Mouse (Mus musculus): ENCODE data around the gene Lin7b. TPM values are rescaled to one million over a fixed set of nuclear protein-coding genes. Genes with fewer than 3 reads are reported as not detected.

Lin7b gene
- polyA plus RNA-seq, 1 experiment from 2014 or later: 12.5 TPM

GRCm38 (mm10) chr7:45372371-45372770 lies 2.0 kb upstream of the Lin7b start:
- H3K4me2 ChIP-seq: no peak overlapping the region
- ATAC-seq (ENCODE audit: low FRiP score): no peak
- H3K27ac ChIP-seq: no peak overlapping the region
- no peak overlapping the region for H3K9ac ChIP-seq
- H3K4me1 ChIP-seq (replicated peaks): peaks cover 31% of the 10 kb centered on the region
- 91% methylated on average over 5 of the region's 5 CpGs for WGBS
- H3K4me3 ChIP-seq: no peak overlapping the region
- peaks cover 50% of the 10 kb centered on the region for H3K36me3 ChIP-seq
- H3K27me3 ChIP-seq: peaks cover 19% of the 10 kb centered on the region
- H3K9me3 ChIP-seq: no peaks in the 10 kb centered on the region

- no peak overlapping the region for H3K27ac ChIP-seq
- peaks cover 27% of the 10 kb centered on the region for H3K36me3 ChIP-seq
- H3K4me1 ChIP-seq (replicated peaks): peaks cover 41% of the 10 kb centered on the region
- H3K27me3 ChIP-seq: peaks cover 24% of the 10 kb centered on the region
- H3K9me3 ChIP-seq: no peaks in the 10 kb centered on the region
- peak overlapping the region; percentile 90 for H3K4me2 ChIP-seq
- peak; percentile 12; the same call in 1 of the 2 replicates for ATAC-seq (ENCODE audit: low FRiP score)
- peak overlapping the region; percentile 74 for H3K9ac ChIP-seq
- 10% methylated on average over 51 of the region's 52 CpGs for WGBS
- peak overlapping the region; percentile 50 for H3K4me3 ChIP-seq
These were observed 428 bp downstream of the Lin7b start for GRCm38 (mm10) chr7:45369836-45370474.

- ATAC-seq (ENCODE audit: low FRiP score): no peak
- H3K4me1 ChIP-seq (replicated peaks): peaks cover 47% of the 10 kb centered on the region
- 71% methylated on average over 16 of the region's 16 CpGs for WGBS
- H3K9me3 ChIP-seq: no peaks in the 10 kb centered on the region
- H3K36me3 ChIP-seq: peaks cover 22% of the 10 kb centered on the region
- no peak overlapping the region; the same call in 1 of the 2 replicates for H3K4me3 ChIP-seq
- H3K9ac ChIP-seq: peak overlapping the region; percentile 74
- H3K27ac ChIP-seq: no peak overlapping the region
- peaks cover 28% of the 10 kb centered on the region for H3K27me3 ChIP-seq
- H3K4me2 ChIP-seq: peak overlapping the region; percentile 90
These were observed 1.2 kb downstream of the Lin7b start for GRCm38 (mm10) chr7:45369022-45369745.

DNA sequence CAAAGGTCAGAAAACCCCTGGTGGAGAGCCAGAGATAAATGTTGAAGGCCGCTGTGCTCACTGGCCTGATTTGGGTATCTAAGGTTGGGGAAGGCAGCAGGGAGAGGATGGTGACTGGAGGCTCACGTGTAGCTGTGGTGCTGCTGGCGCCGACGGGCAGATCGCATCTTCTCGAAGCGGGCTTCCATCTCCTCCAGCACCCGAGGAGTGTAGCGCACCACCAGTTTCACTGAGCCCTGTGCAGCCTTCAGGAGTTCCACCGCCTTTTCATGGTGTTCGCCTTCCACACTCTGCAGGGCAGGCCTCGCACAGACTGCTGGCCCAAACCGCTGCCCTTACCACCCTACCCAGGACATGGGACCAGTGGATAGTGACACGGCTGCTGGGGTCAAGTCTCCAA lies 2.2 kb downstream of the Lin7b start:
- no peak for ATAC-seq (ENCODE audit: low FRiP score)
- H3K4me1 ChIP-seq (replicated peaks): peaks cover 50% of the 10 kb centered on the region
- WGBS: 83% methylated on average over 15 of the region's 15 CpGs

DNA sequence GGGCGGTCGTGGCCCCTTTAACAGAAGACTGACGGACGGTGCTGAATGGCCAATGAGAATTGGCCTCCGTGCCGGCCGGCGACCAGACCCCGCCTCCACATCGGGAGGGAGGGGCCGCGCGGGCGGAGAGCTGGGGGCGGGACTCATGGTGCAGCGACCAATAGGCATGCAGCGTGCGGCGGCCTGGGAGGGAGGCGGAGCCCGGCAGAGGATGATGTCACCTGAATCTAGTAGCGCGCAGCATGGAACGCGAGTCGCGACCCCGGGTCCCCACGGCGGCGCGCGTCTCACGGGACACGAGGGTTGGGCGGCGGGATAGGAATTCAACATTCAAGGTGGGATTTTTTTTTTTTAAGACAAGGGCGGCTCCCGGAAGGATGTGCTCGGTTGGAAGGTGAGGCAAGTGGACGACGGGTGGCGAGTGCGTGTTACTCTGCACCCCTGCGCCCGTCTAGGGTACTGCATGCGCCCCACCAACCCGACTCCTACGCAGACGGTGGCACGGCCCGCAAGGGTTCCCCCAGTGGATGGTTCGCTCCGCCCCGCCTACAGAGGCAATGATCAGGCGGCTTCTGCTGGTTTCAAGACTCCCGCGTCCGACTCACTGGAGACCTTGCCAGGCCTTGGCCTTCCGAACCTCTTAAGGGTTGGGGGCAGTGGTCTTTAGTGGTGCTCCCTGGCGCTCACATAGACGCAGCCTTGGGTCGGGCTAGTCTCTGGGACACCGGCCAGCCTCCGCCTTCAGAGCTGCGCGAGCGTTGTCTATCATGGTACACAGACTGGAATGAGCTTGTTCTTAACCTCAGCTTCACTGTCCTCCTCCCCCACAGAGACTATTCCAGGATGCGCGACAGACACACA lies 3.1 kb downstream of the Lin7b start:
- Histone ChIP-seq H3K4me1 (replicated peaks) (peaks cover 58% of the 10 kb centered on the region), H3K36me3 (peaks cover 6% of the 10 kb centered on the region), H3K4me2 (peak overlapping the region; percentile 87), H3K4me3 (peak overlapping the region; percentile 79), H3K27me3 (peaks cover 47% of the 10 kb centered on the region), H3K27ac (peak overlapping the region; percentile 92), H3K9ac (peak overlapping the region; percentile 96), H3K9me3 (no peaks in the 10 kb centered on the region)
- WGBS: under 1% methylated on average over 70 of the region's 70 CpGs
- peak; percentile 85 for ATAC-seq (ENCODE audit: low FRiP score)

More for the DNA sequence above, 2.2 kb downstream of the Lin7b start:
- Histone ChIP-seq H3K4me2 (peak overlapping the region; percentile 87), H3K9ac (peak overlapping the region; percentile 96), H3K27me3 (peaks cover 38% of the 10 kb centered on the region), H3K4me3 (peak overlapping the region; percentile 79), H3K9me3 (no peaks in the 10 kb centered on the region), H3K27ac (peak overlapping the region; percentile 92; the same call in 1 of the 2 replicates), H3K36me3 (peaks cover 16% of the 10 kb centered on the region)

DNA sequence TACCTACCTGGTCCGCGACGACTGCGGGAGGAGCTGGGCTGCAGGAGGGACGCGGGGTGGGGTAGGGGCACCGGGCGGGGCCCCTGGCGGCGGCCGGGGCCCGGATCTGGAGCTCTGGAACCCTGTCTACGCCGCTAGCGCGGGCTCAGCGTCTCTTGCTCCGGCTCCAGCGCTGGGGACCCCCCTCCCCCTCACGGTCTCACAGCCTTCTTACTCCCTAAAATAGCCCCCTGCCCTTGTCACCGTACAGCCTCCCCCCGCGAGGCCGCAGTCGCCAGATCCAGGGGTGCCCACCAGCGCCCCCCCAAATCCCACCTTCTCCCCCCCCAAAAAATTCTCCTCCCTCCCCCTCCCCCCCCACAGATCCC lies 3.7 kb downstream of the Lin7b start, which contains the start of gene Ppfia3:
Gene Ppfia3 (minus strand): TSS at position 368 of the 368 bp plus-strand sequence.
- Histone ChIP-seq H3K4me2 (peak within 1 kb of the TSS; percentile 87), H3K27me3 (peaks cover 49% of the 10 kb centered on the region), H3K36me3 (0 out of 2 replicates have a peak, but pooled peaks cover 2% of the 10 kb centered on the region), H3K9ac (peak within 1 kb of the TSS; percentile 96), H3K4me3 (peak within 1 kb of the TSS; percentile 79), H3K9me3 (no peaks in the 10 kb centered on the region), H3K4me1 (replicated peaks) (peaks cover 64% of the 10 kb centered on the region), H3K27ac (peak within 1 kb of the TSS; percentile 92)
- under 1% methylated on average over 24 of the region's 26 CpGs for WGBS
- ATAC-seq (ENCODE audit: low FRiP score): peak; percentile 37

DNA sequence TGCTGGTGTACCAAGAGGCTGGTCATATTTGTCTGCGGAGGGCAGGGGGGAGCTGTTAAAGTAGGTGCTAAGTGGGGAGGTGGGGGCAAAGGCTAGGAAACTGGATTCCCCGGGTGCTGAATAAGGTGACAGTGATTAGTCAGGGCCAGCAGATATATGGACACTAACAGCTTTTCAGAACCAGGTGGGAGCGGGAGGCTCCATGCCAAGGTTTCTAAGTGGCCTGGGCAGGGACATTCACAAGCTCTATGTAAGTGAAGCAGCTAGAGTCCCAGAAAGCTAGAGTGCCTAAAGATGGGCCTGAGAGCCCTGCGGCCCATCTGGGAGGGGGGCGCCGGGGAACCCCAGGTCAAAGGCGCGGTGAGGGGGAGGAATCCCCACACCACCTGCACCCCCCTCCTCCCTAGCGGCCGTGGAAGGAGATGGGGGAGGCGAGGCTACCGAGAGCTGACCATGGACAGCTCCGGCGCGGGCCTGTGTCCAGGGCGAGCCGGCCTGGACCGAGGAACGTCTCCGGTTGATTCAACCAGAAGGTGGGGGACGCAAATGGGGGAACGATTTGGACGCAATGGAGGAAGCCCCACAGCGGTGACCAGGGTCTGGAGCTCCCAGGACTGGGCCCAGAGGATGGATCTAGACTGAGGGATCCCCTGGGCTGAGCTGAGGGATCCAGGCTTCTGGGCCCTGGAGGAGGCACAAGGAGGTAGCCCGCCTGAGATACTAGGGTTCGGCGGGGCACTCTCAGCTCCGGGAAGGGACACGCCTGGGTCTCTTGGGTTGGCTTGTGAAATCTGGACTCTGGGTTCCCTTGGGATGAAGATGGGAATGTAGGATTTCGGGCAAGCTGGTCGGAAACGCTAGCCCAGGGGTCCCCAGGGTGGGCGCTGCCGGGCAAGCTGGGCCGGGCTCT lies 4.4 kb downstream of the Lin7b start:
- peak overlapping the region; percentile 87 for H3K4me2 ChIP-seq
- ATAC-seq (ENCODE audit: low FRiP score): no peak
- H3K4me1 ChIP-seq (replicated peaks): peaks cover 71% of the 10 kb centered on the region
- H3K9me3 ChIP-seq: no peaks in the 10 kb centered on the region
- 0 out of 2 replicates have a peak, but pooled peaks cover 2% of the 10 kb centered on the region for H3K36me3 ChIP-seq
- H3K27ac ChIP-seq: peak overlapping the region; percentile 92
- peak overlapping the region; percentile 79 for H3K4me3 ChIP-seq
- 4% methylated on average over 34 of the region's 35 CpGs for WGBS
- H3K27me3 ChIP-seq: peaks cover 49% of the 10 kb centered on the region
- peak overlapping the region; percentile 96 for H3K9ac ChIP-seq

- 95% methylated on average over 2 of the region's 2 CpGs for WGBS
- Histone ChIP-seq H3K27ac (no peak overlapping the region), H3K9me3 (no peaks in the 10 kb centered on the region), H3K4me3 (no peak overlapping the region), H3K9ac (no peak overlapping the region), H3K27me3 (peaks cover 50% of the 10 kb centered on the region), H3K4me1 (replicated peaks) (peaks cover 52% of the 10 kb centered on the region), H3K4me2 (no peak overlapping the region), H3K36me3 (peaks cover 11% of the 10 kb centered on the region)
- no peak for ATAC-seq (ENCODE audit: low FRiP score)
These were observed 6.4 kb downstream of the Lin7b start for GRCm38 (mm10) chr7:45363983-45364382.

- H3K27me3 ChIP-seq: peaks cover 41% of the 10 kb centered on the region
- H3K9ac ChIP-seq: no peak overlapping the region
- peaks cover 44% of the 10 kb centered on the region for H3K4me1 ChIP-seq (replicated peaks)
- WGBS: 7% methylated on average over 13 of the region's 13 CpGs
- peaks cover 20% of the 10 kb centered on the region for H3K36me3 ChIP-seq
- H3K4me2 ChIP-seq: 0 out of 2 replicates have a peak overlapping the region, but pooled peaks have one; percentile 10
- ATAC-seq (ENCODE audit: low FRiP score): no peak
- no peaks in the 10 kb centered on the region for H3K9me3 ChIP-seq
- H3K4me3 ChIP-seq: 0 out of 2 replicates have a peak overlapping the region, but pooled peaks have one; percentile 4
- no peak overlapping the region for H3K27ac ChIP-seq
These were observed 7.6 kb downstream of the Lin7b start for GRCm38 (mm10) chr7:45362801-45363200.

DNA sequence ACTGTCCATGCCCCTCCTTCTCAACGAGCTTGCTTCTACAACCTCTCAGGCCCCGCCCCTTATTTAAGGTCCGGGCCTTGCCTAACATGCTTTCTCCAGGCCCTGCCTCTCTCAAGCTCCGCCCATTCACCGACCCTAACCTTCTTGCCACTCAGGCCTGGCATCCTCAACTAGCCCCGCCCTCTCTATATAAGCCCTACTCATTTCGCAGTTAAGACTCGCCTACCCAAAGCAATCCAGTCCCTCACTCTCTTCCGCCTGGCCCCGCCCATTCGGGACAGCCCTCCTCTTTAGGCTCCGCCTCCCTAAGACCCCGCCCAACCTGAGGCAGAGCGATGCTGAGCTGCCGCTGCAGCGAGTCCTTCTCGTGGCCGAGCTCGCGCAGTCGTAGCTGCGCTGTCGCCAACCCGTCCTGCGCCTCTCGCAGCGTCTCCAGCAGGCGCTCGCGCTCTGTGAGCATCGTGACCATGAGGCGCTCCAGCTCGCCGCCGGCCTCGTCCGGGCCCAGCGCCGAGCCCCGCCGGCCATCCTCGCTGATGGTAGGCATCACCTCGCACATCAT lies 9.1 kb downstream of the Lin7b start:
- H3K4me1 ChIP-seq (replicated peaks): peaks cover 41% of the 10 kb centered on the region
- WGBS: under 1% methylated on average over 43 of the region's 43 CpGs
- peak; percentile 88 for ATAC-seq (ENCODE audit: low FRiP score)
- peaks cover 41% of the 10 kb centered on the region for H3K27me3 ChIP-seq
- no peaks in the 10 kb centered on the region for H3K9me3 ChIP-seq
- H3K4me2 ChIP-seq: peak overlapping the region; percentile 84
- H3K36me3 ChIP-seq: peaks cover 34% of the 10 kb centered on the region
- H3K9ac ChIP-seq: peak overlapping the region; percentile 78
- peak overlapping the region; percentile 81 for H3K27ac ChIP-seq
- H3K4me3 ChIP-seq: peak overlapping the region; percentile 45

Data from hindbrain, embryonic 13.5 days (tissue).